Mouse (Mus musculus): ENCODE measurements around the gene Med10. TPM values are rescaled to one million over a fixed set of nuclear protein-coding genes. Genes with fewer than 3 reads are reported as not detected.

Med10 gene
- 29.1 TPM for polyA plus RNA-seq (2014; fragmentation: Illumina TruSeq; extraction: RNeasy Lipid Tissue Mini Kit (QIAGEN cat#74804); ENCODE audit: low read depth, low replicate concordance)

GRCm38 (mm10) chr13:69802095-69802494 lies at the start of gene Med10:
Gene Med10, plus strand, starts transcription at chr13:69802395.

Other genes with a start within 250 kb of the Med10 start
- gene Srd5a1, start 191.0 kb upstream of the Med10 start, polyA plus RNA-seq (2014; fragmentation: Illumina TruSeq; extraction: RNeasy Lipid Tissue Mini Kit (QIAGEN cat#74804); ENCODE audit: low read depth, low replicate concordance): 0.81 TPM
- gene Ube2ql1, start 62.5 kb upstream of the Med10 start, polyA plus RNA-seq (2014; fragmentation: Illumina TruSeq; extraction: RNeasy Lipid Tissue Mini Kit (QIAGEN cat#74804); ENCODE audit: low read depth, low replicate concordance): 8.9 TPM

Measured in heart, adult 10 weeks (tissue).